Mouse (Mus musculus) lung, postnatal 0 days (tissue): ENCODE results near the gene Pip5k1a. TPM values are rescaled to one million over a fixed set of nuclear protein-coding genes. Genes with fewer than 3 reads are reported as not detected.
"Not testable (repeated sequence)": the region's sequence is repeated elsewhere in the genome, so short reads cannot be mapped to it uniquely, and the experiment has no call there.

Experiments
- ATAC-seq: fragments of 200-750 bp; cut with Nextera tagmentation; 2 replicates; pipeline ENCODE4 v1.8.0; 2017; ENCODE audit warnings: moderate library complexity
- DNase-seq: peaks from one replicate; pipeline ENCODE4 v3.0.0-alpha.2; 2016; ENCODE audit warnings: low spot score
- H3K27ac ChIP-seq: fragments of 300-500 bp; sonication (generic); 2 replicates; pipeline ENCODE4 v1.5.1; 2014; ENCODE audit warnings: antibody characterized with exemption, mild to moderate bottlenecking, low read length, mixed read lengths
- H3K27me3 ChIP-seq: fragments of 300-500 bp; sonication (generic); replicated peaks from 2 replicates; pipeline ENCODE4 v1.6.1; 2014; ENCODE audit warnings: low read length, mixed read lengths; ENCODE audit not compliant: insufficient read depth
- H3K36me3 ChIP-seq: fragments of 300-500 bp; sonication (generic); 2 replicates; pipeline ENCODE4 v1.6.1; 2014; ENCODE audit warnings: low read length, mixed read lengths; ENCODE audit not compliant: insufficient read depth
- H3K4me1 ChIP-seq: fragments of 300-500 bp; sonication (generic); 2 replicates; pipeline ENCODE4 v1.6.1; 2014; ENCODE audit warnings: antibody characterized with exemption, low read depth, low read length, mixed read lengths; ENCODE audit not compliant: insufficient read depth
- H3K4me2 ChIP-seq: fragments of 300-500 bp; sonication (generic); replicated peaks from 2 replicates; pipeline ENCODE4 v1.6.1; 2014; ENCODE audit warnings: low read depth, mild to moderate bottlenecking, low read length, moderate library complexity, mixed read lengths
- H3K4me3 ChIP-seq: fragments of 300-500 bp; sonication (generic); 2 replicates; pipeline ENCODE4 v1.5.1; 2014; ENCODE audit warnings: low read depth, low read length
- H3K9ac ChIP-seq: fragments of 300-500 bp; sonication (generic); replicated peaks from 2 replicates; pipeline ENCODE4 v1.6.1; 2014; ENCODE audit warnings: low read depth, mild to moderate bottlenecking
- H3K9me3 ChIP-seq: fragments of 300-500 bp; sonication (generic); 2 replicates; pipeline ENCODE4 v1.6.1; 2016; ENCODE audit warnings: low read length, mixed read lengths
- CTCF ChIP-seq: IDR thresholded peaks from 2 replicates; pipeline ENCODE4 v1.5.1; 2016; ENCODE audit warnings: antibody characterized with exemption, mild to moderate bottlenecking
- EP300 ChIP-seq: IDR thresholded peaks from 2 replicates; pipeline ENCODE4 v1.6.1; 2016; ENCODE audit warnings: antibody characterized with exemption, mild to moderate bottlenecking, control low read depth
- WGBS: fragments of 180-500 bp; shearing (Covaris S2); extraction: QIAGEN DNeasy Blood & Tissue Kit; methylation state at CpG from one replicate; pipeline ENCODE4 v1.1.7; 2014; 5-methylcytosine and 5-hydroxymethylcytosine counted together
- polyA plus RNA-seq: library from polyadenylated mRNA; unstranded; fragments of >200 nt; fragmentation: Nextera tagmentation; extraction: Ambion mirVana; gene quantifications from 2 replicates; pipeline ENCODE4 v1.2.1, GENCODE M21; 2015

Gene Pip5k1a
- polyA plus RNA-seq, 1 experiment from 2014 or later: 18.1 TPM

DNA sequence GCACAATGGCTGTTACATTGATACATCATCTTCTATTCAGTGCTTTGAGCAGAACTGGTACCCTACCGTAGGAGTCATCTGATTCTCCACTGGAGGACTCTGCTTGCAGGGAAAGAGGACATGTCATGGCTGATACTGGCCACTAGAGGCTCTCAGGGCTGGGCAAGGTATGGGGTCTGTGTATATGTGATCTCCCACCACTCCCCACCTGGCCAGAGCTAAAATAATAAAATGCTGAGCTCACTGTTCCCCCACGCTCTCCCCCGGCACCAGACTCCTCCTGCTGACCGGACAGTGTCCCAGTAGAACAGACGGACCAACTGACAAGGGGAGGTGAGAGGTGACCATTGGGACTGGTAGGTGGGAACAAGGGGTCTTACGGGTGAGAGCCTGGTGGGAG, 17.5 kb upstream of the Pip5k1a start, which contains the start of gene Tmod4:
Gene Tmod4 (plus strand): TSS at position 231 of the 400 bp plus-strand sequence.
- Histone ChIP-seq H3K27me3 (no peaks in the 10 kb centered on the region), H3K27ac (peak within 1 kb of the TSS; percentile 66), H3K36me3 (peaks cover 6% of the 10 kb centered on the region; the same call in 1 of the 2 replicates), H3K4me1 (peaks cover 8% of the 10 kb centered on the region; the same call in 1 of the 2 replicates), H3K4me3 (no peak within 1 kb of the TSS), H3K9me3 (no peaks in the 10 kb centered on the region), H3K4me2 (0 out of 2 replicates have a peak within 1 kb of the TSS, but pooled peaks have one; percentile 8), H3K9ac (0 out of 2 replicates have a peak within 1 kb of the TSS, but pooled peaks have one; percentile 5)
- 51% methylated on average over 6 of the region's 6 CpGs for WGBS
- ATAC-seq: peak; percentile 18
- DNase-seq: peak; percentile 51
- peak; percentile 71 for TF ChIP-seq CTCF
- TF ChIP-seq EP300: no peak

- WGBS: 51% methylated on average over 6 of the region's 6 CpGs
- ATAC-seq: peak; percentile 73
- H3K9me3 ChIP-seq: no peaks in the 10 kb centered on the region
- H3K36me3 ChIP-seq: peaks cover 14% of the 10 kb centered on the region
- peak; percentile 68 for DNase-seq
- no peak overlapping the region for H3K4me3 ChIP-seq
- H3K9ac ChIP-seq: no peak overlapping the region
- TF ChIP-seq EP300 (peak; percentile 88), CTCF (no peak)
- no peak overlapping the region for H3K4me2 ChIP-seq
- no peaks in the 10 kb centered on the region for H3K27me3 ChIP-seq
- peak overlapping the region; percentile 75 for H3K27ac ChIP-seq
- H3K4me1 ChIP-seq: peaks cover 8% of the 10 kb centered on the region; the same call in 1 of the 2 replicates
Measured at GRCm38 (mm10) chr3:95121580-95121979, 14.8 kb upstream of the Pip5k1a start.

DNA sequence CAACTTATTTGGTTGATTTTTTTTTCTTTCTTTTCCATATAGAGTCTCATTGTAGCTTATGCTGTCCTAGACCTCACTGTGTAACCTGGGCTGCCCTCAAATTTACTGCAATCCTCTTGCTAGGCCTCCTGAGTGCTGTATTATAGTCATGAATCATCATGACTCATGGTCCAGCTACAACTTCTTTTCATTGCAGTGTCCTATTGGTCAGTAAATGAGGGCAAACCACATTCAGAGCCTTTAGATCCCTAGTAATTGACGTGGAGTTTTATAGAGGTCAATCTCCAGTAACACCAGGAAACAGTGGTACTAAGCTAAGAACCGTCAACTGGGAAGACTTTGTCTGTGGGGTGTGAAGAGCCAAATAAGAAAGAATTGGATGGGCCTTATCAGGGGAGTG, 11.0 kb upstream of the Pip5k1a start:
- ATAC-seq: no peak
- no peak for TF ChIP-seq CTCF
- no peak for TF ChIP-seq EP300
- peaks cover 14% of the 10 kb centered on the region for H3K36me3 ChIP-seq

DNA sequence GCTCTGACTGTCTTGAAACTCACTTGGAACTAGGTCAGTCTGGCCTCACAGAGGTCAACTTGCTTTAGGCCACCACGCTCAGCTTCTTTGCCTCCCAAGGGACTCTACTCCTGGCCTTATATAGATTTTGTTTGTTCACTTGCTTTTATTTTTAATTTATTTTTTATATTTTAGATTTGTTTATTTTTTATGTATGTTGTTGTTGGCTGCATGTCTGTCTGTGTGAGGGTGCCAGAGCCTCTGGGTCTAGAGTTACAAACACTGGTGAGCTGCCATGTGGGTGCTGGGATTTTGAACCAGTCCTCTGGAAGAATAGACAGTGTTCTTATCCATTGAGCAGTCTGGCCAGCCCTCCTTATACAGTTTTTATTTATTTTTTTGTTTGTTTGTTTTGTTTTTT, 6.0 kb upstream of the Pip5k1a start:
- Histone ChIP-seq H3K36me3 (no peaks in the 10 kb centered on the region), H3K4me2 (no peak overlapping the region), H3K9me3 (no peaks in the 10 kb centered on the region), H3K4me1 (no peaks in the 10 kb centered on the region), H3K9ac (no peak overlapping the region), H3K4me3 (no peak overlapping the region), H3K27ac (no peak overlapping the region), H3K27me3 (no peaks in the 10 kb centered on the region)
- DNase-seq: no peak
- ATAC-seq: no peak
- TF ChIP-seq CTCF (no peak), EP300 (no peak)
- WGBS: 81% methylated on average over 1 of the region's 1 CpGs

More for the DNA sequence above, 11.0 kb upstream of the Pip5k1a start:
- Histone ChIP-seq H3K27me3 (no peaks in the 10 kb centered on the region), H3K4me2 (no peak overlapping the region), H3K4me3 (no peak overlapping the region), H3K4me1 (no peaks in the 10 kb centered on the region), H3K9me3 (no peaks in the 10 kb centered on the region), H3K27ac (no peak overlapping the region), H3K9ac (no peak overlapping the region)
- WGBS: 88% methylated on average over 2 of the region's 2 CpGs
- DNase-seq: no peak

DNA sequence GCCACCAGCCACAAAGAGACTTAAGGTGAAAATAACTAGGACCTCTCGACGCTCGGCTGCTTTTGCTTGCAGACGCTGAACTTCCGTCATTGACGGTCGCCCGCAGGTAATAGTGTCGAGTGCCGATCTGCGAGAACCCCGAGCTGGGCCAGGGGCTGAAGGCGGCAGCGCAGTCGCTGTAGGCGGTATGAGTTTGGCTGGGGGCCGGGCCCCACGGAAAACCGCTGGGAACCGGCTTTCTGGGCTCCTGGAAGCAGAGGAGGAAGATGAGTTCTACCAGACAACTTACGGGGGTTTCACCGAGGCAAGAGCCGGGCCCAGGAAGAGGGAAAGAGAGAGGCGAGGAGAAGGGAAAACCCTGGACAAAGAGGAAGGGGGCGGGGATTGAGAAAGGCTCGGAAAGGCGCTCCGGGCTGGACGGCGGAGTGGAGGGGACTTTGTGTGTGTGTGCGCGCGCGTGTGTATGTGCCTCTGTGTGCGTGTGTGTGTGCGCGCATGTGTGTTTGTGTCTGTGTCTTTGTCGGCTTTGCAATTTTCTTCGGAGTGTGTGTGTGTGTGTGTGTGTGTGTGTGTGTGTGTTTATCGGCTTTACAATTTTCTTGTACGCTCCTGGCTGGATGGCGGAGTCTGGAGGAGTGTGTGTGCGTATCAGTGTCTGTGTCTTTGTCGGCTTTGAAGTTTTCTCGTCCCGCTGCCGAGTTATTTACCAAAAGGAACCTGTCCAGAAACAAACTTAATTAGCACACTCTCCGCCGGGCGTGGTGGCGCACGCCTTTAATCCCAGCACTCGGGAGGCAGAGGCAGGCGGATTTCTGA, 4.4 kb upstream of the Pip5k1a start, which contains the start of gene Vps72:
Gene Vps72 (plus strand): TSS at position 112 of the 816 bp plus-strand sequence.
- ATAC-seq (peak; percentile 78), DNase-seq (peak; percentile 97)
- under 1% methylated on average over 49 of the region's 54 CpGs for WGBS
- no peaks in the 10 kb centered on the region for H3K9me3 ChIP-seq
- H3K36me3 ChIP-seq: no peaks in the 10 kb centered on the region
- H3K4me1 ChIP-seq: no peaks in the 10 kb centered on the region
- H3K9ac ChIP-seq: peak within 1 kb of the TSS; percentile 45
- H3K27ac ChIP-seq: peak within 1 kb of the TSS; percentile 85
- peak within 1 kb of the TSS; percentile 52 for H3K4me2 ChIP-seq
- no peaks in the 10 kb centered on the region for H3K27me3 ChIP-seq
- TF ChIP-seq EP300 (peak; percentile 51; the same call in 1 of the 2 replicates), CTCF (no peak)
- peak within 1 kb of the TSS; percentile 55 for H3K4me3 ChIP-seq

GRCm38 (mm10) chr3:95107898-95108297, 1.2 kb upstream of the Pip5k1a start:
- H3K27me3 ChIP-seq: no peaks in the 10 kb centered on the region
- DNase-seq (peak; percentile 64), ATAC-seq (no peak)
- WGBS: 53% methylated on average over 2 of the region's 2 CpGs
- H3K4me2 ChIP-seq: no peak overlapping the region
- TF ChIP-seq EP300 (no peak), CTCF (peak; percentile 59)
- no peak overlapping the region for H3K9ac ChIP-seq
- H3K4me3 ChIP-seq: no peak overlapping the region
- H3K27ac ChIP-seq: no peak overlapping the region
- H3K9me3 ChIP-seq: no peaks in the 10 kb centered on the region
- peaks cover 6% of the 10 kb centered on the region; the same call in 1 of the 2 replicates for H3K4me1 ChIP-seq
- no peaks in the 10 kb centered on the region for H3K36me3 ChIP-seq

DNA sequence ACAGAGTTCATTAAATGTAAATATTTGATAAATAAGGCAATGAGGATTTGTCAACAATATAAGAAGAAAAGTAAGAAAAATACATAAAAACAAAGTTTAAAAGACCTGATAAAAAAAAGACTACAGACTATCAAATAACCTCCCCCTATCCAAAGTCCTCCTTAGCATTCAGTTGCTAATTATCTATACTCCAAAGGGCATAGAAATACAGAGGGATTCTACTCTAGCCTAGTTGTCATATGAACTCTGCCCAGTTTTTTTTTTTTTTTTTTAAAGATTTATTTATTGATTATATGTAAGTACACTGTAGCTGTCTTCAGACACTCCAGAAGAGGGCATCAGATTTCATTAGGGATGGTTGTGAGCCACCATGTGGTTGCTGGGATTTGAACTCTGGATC, 578 bp upstream of the Pip5k1a start:
- Histone ChIP-seq H3K4me3 (peak overlapping the region; percentile 94), H3K4me2 (peak overlapping the region; percentile 64), H3K27ac (0 out of 2 replicates have a peak overlapping the region, but pooled peaks have one; percentile 32)
- not testable (repeated sequence) for H3K4me1 ChIP-seq, H3K9ac ChIP-seq, DNase-seq, ATAC-seq, H3K36me3 ChIP-seq, H3K9me3 ChIP-seq, H3K27me3 ChIP-seq
